ENCODE assay signal across 26 mouse cellular contexts in genomic region chr12:25262461-25262860, GRCm38 (mm10).
"Had no signal": no experiment of that assay in that cellular context is flagged by ENCODE, and none has a peak within 500 bp of the region (broad histone marks: within the 10 kb centered on the region; RNA-seq: fewer than 3 reads in every experiment).

No protein-coding gene starts in this region.

- ATAC-seq: hindbrain, embryonic 16.5 days; inflammation-experienced regulatory T-cells, adult 6 months; intestine, embryonic 15.5 days; intestine, postnatal 0 days had no signal

- DNase-seq: gastrocnemius, adult 2 months; gastrocnemius, postnatal 10 days; gastrocnemius, postnatal 25 days; heart, adult 18-20 months; heart, postnatal 10 days; heart, postnatal 4 days; kidney, adult 18-20 months; kidney, adult 8-10 months; kidney, postnatal 10 days; kidney, postnatal 25 days; kidney, postnatal 4 days; liver had no signal

- H3K9me3 ChIP-seq: heart, embryonic 10.5 days; heart, embryonic 12.5 days; hindbrain, embryonic 10.5 days; hindbrain, embryonic 12.5 days; intestine, embryonic 15.5 days; limb, embryonic 10.5 days; limb, embryonic 12.5 days had no signal

- H3K9ac ChIP-seq: heart, embryonic 12.5 days; hindbrain, embryonic 12.5 days; hindbrain, embryonic 14.5 days; intestine, embryonic 15.5 days; limb, embryonic 12.5 days had no signal

- H3K4me2 ChIP-seq: heart, embryonic 12.5 days; hindbrain, embryonic 12.5 days; hindbrain, embryonic 14.5 days; intestine, embryonic 15.5 days; limb, embryonic 12.5 days; liver, embryonic 11.5 days had no signal

- H3K27ac ChIP-seq: gastrocnemius, adult 2 months; heart, embryonic 10.5 days; hindbrain, embryonic 10.5 days; hindbrain, embryonic 12.5 days; hindbrain, embryonic 14.5 days; intestine, embryonic 15.5 days; layer of hippocampus, adult 2 months; left cerebral cortex, adult 2 months; limb, embryonic 10.5 days; limb, embryonic 12.5 days had no signal

- H3K4me3 ChIP-seq: gastrocnemius, adult 2 months; heart, embryonic 10.5 days; heart, embryonic 12.5 days; hindbrain, embryonic 10.5 days; hindbrain, embryonic 12.5 days; intestine, embryonic 15.5 days; layer of hippocampus, adult 2 months; left cerebral cortex, adult 2 months; limb, embryonic 10.5 days; limb, embryonic 12.5 days had no signal

- H3K27me3 ChIP-seq: heart, embryonic 12.5 days; hindbrain, embryonic 12.5 days; intestine, embryonic 15.5 days had no signal

- H3K36me3 ChIP-seq: heart, embryonic 10.5 days; heart, embryonic 12.5 days; hindbrain, embryonic 10.5 days; hindbrain, embryonic 12.5 days; intestine, embryonic 15.5 days; limb, embryonic 10.5 days; limb, embryonic 12.5 days had no signal
